9 mouse cellular contexts compared by ENCODE assay signal in genomic region chr9:69357834-69358233, GRCm38 (mm10). TPM values are rescaled to one million over a fixed set of nuclear protein-coding genes. Genes with fewer than 3 reads are reported as not detected.
A peak's percentile ranks its signal among the peaks of the same experiment; 100 is the strongest.
DNase-seq lines count a peak whose midpoint lies in the region; ATAC-seq and TF ChIP-seq lines count a peak whose summit lies in the region.
"Had no signal": no experiment of that assay in that cellular context is flagged by ENCODE, and none has a peak within 500 bp of the region (broad histone marks: within the 10 kb centered on the region; RNA-seq: fewer than 3 reads in every experiment).

No protein-coding gene starts in this region.

- intact Hi-C loops in heart, adult 2 months (cut with DNase I): loop anchor here (2.0 to 5.0 kb wide), 2 partner anchors 123 to 144 kb away; no protein-coding TSS in a partner anchor
- intact Hi-C loops in heart, postnatal 25 days (cut with DNase I): no loop called here

- H3K27ac ChIP-seq in heart, adult 2 months: no peak overlapping the region
- H3K27ac ChIP-seq in lung, embryonic 14.5 days (ENCODE audit: low read depth): no peak overlapping the region
- H3K27ac ChIP-seq in small intestine, adult 2 months (ENCODE audit: insufficient read depth, low read depth, low read length): no peak overlapping the region
- H3K27ac ChIP-seq: limb, embryonic 15.5 days had no signal

- H3K9me3 ChIP-seq in E14TG2a.4 (ENCODE audit: low read length): no peaks in the 10 kb centered on the region
- no peaks in the 10 kb centered on the region for H3K9me3 ChIP-seq in lung, embryonic 14.5 days (ENCODE audit: low read depth, low read length)
- H3K9me3 ChIP-seq: limb, embryonic 15.5 days had no signal

- TF ChIP-seq POLR2A in heart, adult 2 months (IDR thresholded peaks at IDR 0.05; ENCODE audit: insufficient read depth, low read depth, low read length): no peak
- TF ChIP-seq POLR2A in small intestine, adult 2 months (IDR thresholded peaks at IDR 0.05; ENCODE audit: low read depth, low read length): no peak

- ATAC-seq in frontal cortex, adult (ENCODE audit: low TSS enrichment): peak; percentile 70
- no peak for ATAC-seq in lung, embryonic 14.5 days (ENCODE audit: insufficient read depth)

- H3K4me2 ChIP-seq in lung, embryonic 14.5 days: no peak overlapping the region
- H3K4me2 ChIP-seq: limb, embryonic 15.5 days had no signal

- 48% methylated on average over 3 of the region's 3 CpGs for WGBS in heart, adult 2 months
- 17% methylated on average over 3 of the region's 3 CpGs for WGBS in lung, embryonic 14.5 days
- 29% methylated on average over 3 of the region's 3 CpGs for WGBS in small intestine, adult 2 months

- peak; percentile 37 to 61 for DNase-seq in heart, adult 2 months
- DNase-seq in heart, postnatal 25 days (ENCODE audit: low spot score): no peak
- peak; percentile 47 for DNase-seq in c-Kit-positive CD71-negative TER-119-negative erythroid progenitor cells, embryonic 14.5 days (ENCODE audit: low read depth)
- DNase-seq in kidney, postnatal 4 days: peak; percentile 67 to 68
- peak; percentile 85 for DNase-seq in lung, embryonic 14.5 days

- 0 out of 2 replicates have a peak, but pooled peaks have one; percentile 56 for TF ChIP-seq EP300 in heart, adult 2 months (IDR thresholded peaks at IDR 0.05; ENCODE audit: insufficient read depth, low read depth, low read length)

- no peak overlapping the region for H3K9ac ChIP-seq in heart, adult 2 months (ENCODE audit: low read depth, low read length)
- H3K9ac ChIP-seq in lung, embryonic 14.5 days: no peak overlapping the region
- H3K9ac ChIP-seq: limb, embryonic 15.5 days had no signal

- TF ChIP-seq CTCF in heart, adult 2 months (IDR thresholded peaks at IDR 0.05): peak; percentile 95
- TF ChIP-seq CTCF in E14TG2a.4 (conservative IDR thresholded peaks at IDR 0.05; ENCODE audit: low read length): peak; percentile 87
- peak; percentile 96 for TF ChIP-seq CTCF in lung, embryonic 14.5 days (IDR thresholded peaks at IDR 0.05; ENCODE audit: low read depth)
- TF ChIP-seq CTCF in small intestine, adult 2 months (IDR thresholded peaks at IDR 0.05; ENCODE audit: extremely low read depth, insufficient read length, insufficient replicate concordance, low read depth, low read length): peak; percentile 61; the same call in 1 of the 2 replicates

- no peaks in the 10 kb centered on the region for H3K79me2 ChIP-seq in heart, adult 2 months (replicated peaks; ENCODE audit: control insufficient read depth, insufficient read depth, low read length)

- no peak overlapping the region for H3K4me3 ChIP-seq in heart, adult 2 months
- no peak overlapping the region for H3K4me3 ChIP-seq in E14TG2a.4 (replicated peaks; ENCODE audit: low read length)
- H3K4me3 ChIP-seq in lung, embryonic 14.5 days (ENCODE audit: low read depth, low read length): no peak overlapping the region
- no peak overlapping the region for H3K4me3 ChIP-seq in small intestine, adult 2 months (ENCODE audit: low read depth, low read length)
- H3K4me3 ChIP-seq: limb, embryonic 15.5 days had no signal

- peaks cover 2% of the 10 kb centered on the region; the same call in 1 of the 2 replicates for H3K4me1 ChIP-seq in heart, adult 2 months (ENCODE audit: control insufficient read depth, insufficient read depth, low read length)
- H3K4me1 ChIP-seq in E14TG2a.4 (replicated peaks; ENCODE audit: low read depth, low read length): 0 out of 2 replicates have a peak, but pooled peaks cover 4% of the 10 kb centered on the region
- H3K4me1 ChIP-seq in lung, embryonic 14.5 days (ENCODE audit: insufficient read depth): no peaks in the 10 kb centered on the region
- H3K4me1 ChIP-seq in small intestine, adult 2 months (ENCODE audit: control insufficient read depth, insufficient read depth, insufficient read length, low read length): no peaks in the 10 kb centered on the region

- no peaks in the 10 kb centered on the region for H3K36me3 ChIP-seq in heart, adult 2 months (ENCODE audit: control insufficient read depth, insufficient read depth, low read length)
- no peaks in the 10 kb centered on the region for H3K36me3 ChIP-seq in E14TG2a.4 (ENCODE audit: insufficient read depth, low read length)
- no peaks in the 10 kb centered on the region for H3K36me3 ChIP-seq in lung, embryonic 14.5 days (ENCODE audit: insufficient read depth)
- H3K36me3 ChIP-seq in small intestine, adult 2 months (ENCODE audit: control insufficient read depth, insufficient read depth, low read length): no peaks in the 10 kb centered on the region
- H3K36me3 ChIP-seq: limb, embryonic 15.5 days had no signal

- no peaks in the 10 kb centered on the region for H3K27me3 ChIP-seq in heart, adult 2 months (ENCODE audit: control insufficient read depth, insufficient read depth, low read length)
- no peaks in the 10 kb centered on the region for H3K27me3 ChIP-seq in E14TG2a.4 (ENCODE audit: insufficient read depth, low read length)
- no peaks in the 10 kb centered on the region for H3K27me3 ChIP-seq in lung, embryonic 14.5 days (ENCODE audit: insufficient read depth, low read length)
- H3K27me3 ChIP-seq in small intestine, adult 2 months (ENCODE audit: control insufficient read depth, insufficient read depth, low read length): no peaks in the 10 kb centered on the region

RNA-seq across cellular contexts. Expression of gene Ice2, which starts 39.9 kb away (rescaled TPM):
- total RNA-seq in heart, adult 2 months (2021): 1 to 10 TPM; 4.9 to 9.1 TPM
- 1.9 and 3.9 TPM in 2 replicates for polyA plus RNA-seq in heart, adult 2 months (2012; rRNA removed)
- 1 to 10 TPM; 6.9 to 7.0 TPM for total RNA-seq in heart, postnatal 25 days (2021)
- 24.0 and 25.0 TPM in 2 replicates for polyA plus RNA-seq in lung, embryonic 14.5 days (2014; fragmentation: Nextera tagmentation; extraction: Ambion mirVana)
- 0.38 and 0.46 TPM in 2 replicates for polyA plus RNA-seq in small intestine, adult 2 months (2012; rRNA removed)
